Mouse (Mus musculus) C2C12 (cell line): ENCODE measurements around the gene Pxmp4.

Experiments used
- CEBPB ChIP-seq: IDR thresholded peaks from one replicate; pipeline ENCODE4 v1.6.1; 2011; ENCODE audit warnings: low read depth, mild to moderate bottlenecking, control low read depth, moderate library complexity
- CTCF ChIP-seq: IDR thresholded peaks from one replicate; pipeline ENCODE4 v1.5.1; 2011; ENCODE audit not compliant: control insufficient read depth, insufficient read depth, insufficient read length
- MYOG ChIP-seq: IDR thresholded peaks from one replicate; pipeline ENCODE4 v1.6.1; 2011; ENCODE audit not compliant: control insufficient read depth, insufficient read length; ENCODE audit errors: extremely low read depth
- USF1 ChIP-seq: IDR thresholded peaks from one replicate; pipeline ENCODE4 v1.6.1; 2011; ENCODE audit warnings: low read depth, mild to moderate bottlenecking, control low read depth, moderate library complexity

DNA sequence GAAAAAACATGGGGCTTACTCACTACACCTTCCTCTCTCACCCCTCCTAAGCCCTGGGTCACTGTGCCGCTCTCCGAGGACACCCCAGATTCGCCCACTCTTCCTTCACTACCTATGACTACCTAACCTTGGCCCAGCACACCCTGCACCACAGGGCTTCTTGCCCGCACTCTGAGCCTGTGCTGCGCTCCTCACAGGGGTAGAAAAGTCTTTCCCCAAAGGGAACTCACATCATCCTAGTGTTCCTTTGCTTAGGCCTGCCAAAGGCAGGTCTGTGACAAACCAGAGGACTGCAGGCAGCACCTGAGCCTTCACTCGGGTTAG is 25.8 kb downstream of the Pxmp4 start:
- TF ChIP-seq CTCF (no peak), USF1 (no peak), CEBPB (no peak), MYOG (no peak)
